Mouse (Mus musculus) layer of hippocampus, postnatal 14 days (tissue): ENCODE data around the gene Gm10053. TPM values are rescaled to one million over a fixed set of nuclear protein-coding genes. Genes with fewer than 3 reads are reported as not detected.
A peak's percentile ranks its signal among the peaks of the same experiment; 100 is the strongest.
"Not testable (repeated sequence)": the region's sequence is repeated elsewhere in the genome, so short reads cannot be mapped to it uniquely, and the experiment has no call there.

Experiments used
- DNase-seq, 2 experiments: peaks; one replicate each; pipeline ENCODE4 v3.0.0; 2021 to 2022; ENCODE audit warnings: low spot score in 2 of 2, mixed read lengths in 1 of 2
- long read RNA-seq, 2 experiments: library from polyadenylated mRNA; stranded (forward); transcript quantifications; one replicate each; pipeline ENCODE4 v2.0.0; 2021
- total RNA-seq, 2 experiments: library from RNA; stranded (reverse); gene quantifications; 2 replicates each; pipeline ENCODE4 v1.2.3; 2021

Gm10053 gene
- 100 to 1,000 TPM; 224 to 237 TPM for total RNA-seq
- long read RNA-seq, experiment 1, partial matches to known transcripts = 0 of 2 reads
- long read RNA-seq, experiment 1, other reads (novel, unspliced or antisense) = 0 of 2 reads
- long read RNA-seq, experiment 2, transcript Gm10053-201 (1 exons, 946 nt) = major isoform, 5 of 5 reads
- long read RNA-seq, experiment 2, partial matches to known transcripts = 0 of 5 reads
- long read RNA-seq, experiment 2, other reads (novel, unspliced or antisense) = 0 of 5 reads

DNA sequence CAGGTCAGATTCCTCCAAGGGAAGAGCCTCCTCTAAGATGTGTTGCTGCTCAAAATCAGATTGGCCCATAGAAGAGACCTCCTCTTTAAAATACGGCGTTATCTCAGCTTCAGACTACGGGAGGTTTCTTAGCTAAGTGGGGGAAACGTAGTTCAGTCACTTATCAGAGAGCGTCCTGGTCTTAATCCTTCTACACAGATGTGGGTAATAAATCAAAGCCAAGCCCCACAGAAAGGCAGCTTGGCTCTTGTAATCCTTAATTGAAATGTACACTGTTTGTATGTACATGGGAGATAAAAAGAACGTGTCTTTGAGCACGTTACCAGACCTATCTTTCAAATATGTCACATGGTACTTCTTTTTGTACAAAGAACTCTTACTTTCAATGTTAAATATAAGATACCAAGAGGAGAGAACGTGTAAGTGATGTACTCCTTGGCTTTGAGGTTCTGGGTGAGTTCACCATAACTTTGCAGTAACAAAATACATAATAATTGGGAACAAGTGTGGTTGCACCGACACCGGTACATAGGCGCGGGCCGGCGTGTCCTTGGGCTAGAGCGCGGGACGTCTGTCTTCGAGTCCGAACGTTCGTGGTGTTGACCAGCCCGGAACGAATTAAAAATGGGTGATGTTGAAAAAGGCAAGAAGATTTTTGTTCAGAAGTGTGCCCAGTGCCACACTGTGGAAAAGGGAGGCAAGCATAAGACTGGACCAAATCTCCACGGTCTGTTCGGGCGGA, at the start of gene Gm10053:
Gm10053 (plus strand) TSS at position 558 of the 742 bp plus-strand sequence.
- DNase-seq = not testable (repeated sequence)

DNA sequence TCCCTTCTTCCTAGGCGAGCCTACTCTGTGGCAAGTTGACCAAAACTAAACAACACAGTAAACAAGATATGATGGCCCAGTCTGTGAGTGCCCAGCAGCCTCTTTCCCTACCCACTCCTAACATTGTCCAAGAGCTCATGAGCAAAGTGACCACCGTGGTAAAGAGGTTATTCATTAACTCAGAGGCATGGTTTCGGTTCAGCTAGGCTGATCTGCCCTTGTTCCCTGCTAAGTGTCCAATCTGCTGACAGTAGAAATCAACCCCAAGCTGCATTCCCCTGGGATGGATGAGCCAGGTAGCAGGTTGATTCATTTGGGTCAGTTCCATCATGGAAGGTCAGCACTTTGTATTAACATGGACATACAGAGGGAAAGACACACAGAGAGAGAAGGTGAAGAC, 33.4 kb upstream of the Gm10053 start:
- DNase-seq = no peak

DNA sequence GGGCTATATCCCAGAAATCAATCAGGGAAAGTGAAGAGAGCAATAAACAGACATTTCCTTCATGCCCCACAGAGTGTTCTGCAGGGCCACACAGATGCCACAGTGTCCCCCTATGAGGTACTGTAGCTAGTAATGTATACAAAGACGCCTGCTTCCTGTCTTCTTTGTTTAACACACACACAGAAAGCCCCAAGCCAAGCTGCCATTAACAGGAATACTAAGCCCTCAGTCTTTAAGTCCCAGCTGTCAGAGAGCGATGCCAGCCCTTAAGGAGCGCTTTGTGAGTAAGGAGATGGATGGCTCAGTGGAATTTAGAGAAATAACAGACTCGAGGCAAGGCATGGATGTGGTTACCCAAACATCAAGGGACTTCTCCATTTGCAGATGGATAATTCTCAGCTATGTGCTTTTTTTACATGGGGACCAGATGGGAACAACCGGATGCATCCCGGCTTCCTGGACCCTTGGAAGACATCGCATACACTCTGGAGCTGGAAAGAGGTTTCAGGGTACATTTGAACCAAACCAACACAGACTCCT, 30.4 kb upstream of the Gm10053 start:
- no peak for DNase-seq

DNA sequence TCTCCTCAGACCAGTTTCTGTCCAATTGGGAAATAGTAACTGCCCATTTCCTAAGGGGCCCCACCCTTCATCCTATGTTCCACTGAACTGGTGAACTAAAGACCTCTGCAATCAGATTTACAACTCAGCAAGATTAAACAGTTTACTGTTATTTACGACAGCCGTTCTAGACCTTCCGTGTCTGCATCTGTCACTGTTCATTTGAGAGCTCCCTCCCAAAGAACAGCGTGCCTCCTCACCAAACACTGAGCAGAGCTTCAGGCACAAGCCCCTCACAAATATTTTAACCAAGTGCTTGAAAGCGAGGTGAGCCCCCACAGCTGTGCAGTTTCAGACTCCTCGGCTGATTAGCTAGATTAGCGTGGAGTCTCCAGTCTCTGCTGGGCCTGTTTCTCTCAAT, 27.1 kb upstream of the Gm10053 start:
- no peak for DNase-seq

DNA sequence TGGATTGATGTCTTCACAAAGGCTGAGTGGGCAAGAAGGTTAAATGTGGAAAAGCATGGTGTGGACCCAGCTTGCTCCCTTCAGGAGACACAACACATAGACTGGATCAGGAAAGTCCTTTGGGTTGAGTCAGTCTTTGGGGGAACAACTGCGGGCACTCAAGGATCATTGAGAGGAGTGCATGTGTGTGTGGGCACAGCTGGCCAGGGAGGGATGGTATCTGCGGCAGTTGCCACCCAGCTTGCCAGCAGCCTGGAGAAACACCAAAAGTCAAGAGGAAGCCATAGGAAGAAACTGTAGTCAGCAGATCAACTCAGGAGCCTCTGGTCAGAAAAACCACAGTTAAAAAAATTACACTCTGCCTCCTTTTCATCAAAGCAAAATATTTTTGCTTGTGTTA, 26.6 kb upstream of the Gm10053 start:
- no peak for DNase-seq

DNA sequence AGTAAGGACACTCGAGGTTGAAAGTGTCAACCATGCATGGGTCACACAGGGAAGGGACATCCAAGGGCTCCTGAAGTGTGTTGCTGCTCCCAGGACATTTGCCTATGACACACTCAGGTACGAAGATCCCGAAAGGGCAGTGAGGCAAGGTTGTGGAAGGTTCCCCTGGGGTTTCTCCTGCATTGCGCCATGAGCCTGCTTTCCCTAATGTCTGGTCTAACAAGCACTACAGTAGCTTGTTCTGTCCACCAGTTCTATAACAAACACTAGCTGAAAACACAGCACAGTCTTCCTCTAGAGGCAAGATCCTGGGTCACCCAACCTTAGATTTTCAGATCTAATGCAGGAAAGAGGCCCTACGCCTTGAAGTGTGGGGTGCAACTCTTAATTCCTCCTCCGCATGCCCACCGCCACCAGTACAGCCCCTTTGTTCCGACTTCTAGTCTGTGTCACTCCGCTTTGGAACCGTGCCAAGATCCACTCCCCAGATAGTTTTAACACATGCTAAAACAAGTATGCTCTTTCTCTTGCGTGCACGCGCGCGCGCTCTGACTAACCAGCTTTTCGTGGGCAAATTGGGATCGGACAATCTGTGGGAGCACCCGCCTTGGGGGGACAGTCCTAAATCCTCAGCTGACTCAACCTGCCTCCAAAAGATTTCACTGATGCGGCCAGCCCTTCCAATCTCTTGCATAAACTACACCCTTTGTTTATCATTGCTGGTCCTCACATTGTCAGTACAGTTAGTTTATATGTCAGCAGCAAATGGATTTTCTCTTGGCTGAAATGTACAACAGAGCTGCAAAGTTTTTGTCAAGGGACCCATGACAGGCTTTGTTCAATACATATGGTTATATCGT, 23.8 kb upstream of the Gm10053 start:
- peak in 1 of 2 experiments; percentile 26 for DNase-seq

DNA sequence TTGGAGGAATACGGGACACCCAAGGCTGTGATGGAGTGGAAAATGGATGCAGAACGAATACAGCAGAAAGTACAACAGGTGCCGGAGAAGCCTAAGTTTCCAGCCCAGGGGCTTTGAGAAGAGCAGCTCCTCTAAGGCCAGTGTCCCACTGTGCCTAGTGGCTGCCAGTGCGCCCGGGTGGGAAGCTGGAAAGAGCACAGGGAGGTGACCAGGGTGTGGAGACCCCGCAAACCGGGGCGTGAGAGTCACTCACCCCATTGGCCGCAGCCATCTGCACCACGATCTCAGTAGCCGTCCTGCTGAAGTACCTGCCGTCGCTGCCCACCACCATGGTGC, 14.2 kb upstream of the Gm10053 start:
- no peak for DNase-seq

DNA sequence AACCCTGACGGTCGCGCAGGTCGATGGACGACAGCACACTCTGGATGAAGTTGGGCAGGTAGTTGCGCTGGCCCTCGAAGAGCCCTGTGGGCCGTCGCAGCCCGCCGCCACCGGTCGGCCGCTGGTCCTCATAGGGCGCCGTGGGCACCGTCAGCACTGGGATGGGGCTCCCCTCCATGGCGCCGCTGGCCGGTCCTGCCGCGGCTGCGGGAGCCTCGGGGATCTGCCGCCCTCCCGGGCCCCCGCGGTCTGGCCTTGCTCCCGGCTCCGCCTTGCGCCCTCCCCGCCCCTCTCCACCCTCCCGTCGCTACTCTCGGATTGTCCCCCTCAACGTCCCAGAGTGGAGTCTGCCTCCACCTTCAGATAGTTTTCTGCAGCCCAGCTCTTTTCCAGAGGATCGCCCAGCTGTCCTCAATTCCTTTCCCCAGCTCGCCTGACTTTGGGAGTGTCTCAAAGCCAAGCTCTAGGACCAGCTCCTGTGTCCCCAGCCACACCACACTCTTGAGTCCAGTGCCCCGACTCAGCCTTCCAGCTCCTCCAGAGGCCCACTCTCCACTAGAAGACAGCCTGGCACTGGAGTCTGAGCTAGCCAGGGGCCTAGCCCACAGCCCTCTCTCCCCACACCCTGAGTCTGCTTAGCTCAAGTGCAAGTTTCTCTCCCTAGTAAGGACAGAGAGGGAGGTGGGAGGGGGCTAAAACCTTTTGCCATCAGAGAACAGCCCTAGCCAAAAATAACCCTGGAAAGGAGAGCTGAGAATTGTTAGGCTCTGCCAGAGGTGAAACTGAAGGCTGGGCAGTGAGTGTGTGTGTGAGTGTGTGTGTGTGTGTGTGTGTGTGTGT, 13.7 kb upstream of the Gm10053 start, which contains the start of gene Pgm5:
Pgm5 (minus strand) TSS at position 244 of the 840 bp plus-strand sequence.
- no peak for DNase-seq

DNA sequence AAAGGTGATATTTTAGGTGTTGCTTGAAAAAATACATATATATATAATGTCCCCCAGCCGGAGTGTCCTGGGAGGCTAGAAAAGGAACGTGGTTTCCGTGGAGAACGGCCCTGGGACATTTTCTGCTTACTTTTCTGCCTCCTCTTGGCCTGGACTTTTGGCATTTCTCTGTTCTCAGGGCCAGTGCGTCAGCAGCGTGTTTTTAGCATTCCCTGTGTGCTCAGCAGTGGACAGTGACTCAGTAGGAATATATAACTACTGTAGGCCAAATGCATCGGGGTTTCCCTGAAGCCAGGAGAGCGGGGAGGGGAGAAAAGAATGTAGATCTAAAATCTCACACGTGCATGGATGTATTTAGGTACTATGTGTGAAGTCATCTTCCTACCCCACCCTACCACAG, 10.1 kb upstream of the Gm10053 start:
- no peak for DNase-seq

DNA sequence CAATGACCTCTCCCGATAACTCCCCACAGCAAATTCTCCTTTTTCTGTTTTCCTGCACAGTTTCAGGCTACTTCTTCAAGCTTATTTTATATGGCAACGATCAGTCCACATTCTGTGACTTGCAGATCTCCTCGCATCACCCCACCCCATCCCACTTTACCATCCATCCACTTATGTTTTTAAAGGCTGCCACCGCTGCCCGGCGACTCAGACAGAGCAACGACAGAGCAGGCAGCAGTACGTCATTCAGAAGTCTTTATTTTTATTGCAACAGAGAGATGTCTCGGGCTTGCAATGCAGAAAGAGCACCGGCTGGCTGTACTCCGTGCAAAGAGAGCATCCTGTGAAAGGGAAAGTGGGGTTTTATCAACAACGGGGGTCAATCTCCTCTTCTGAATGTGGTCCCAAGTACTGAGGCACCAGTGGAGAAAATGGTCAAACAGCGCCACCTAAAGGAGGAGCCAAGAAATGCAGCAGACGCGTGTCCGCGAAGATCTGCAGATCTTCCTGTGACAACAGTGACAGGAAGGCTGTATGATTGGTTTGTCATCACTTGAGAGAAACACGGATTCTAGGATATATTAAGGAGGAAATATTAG, 4.3 kb upstream of the Gm10053 start:
- DNase-seq = peak; percentile 77 to 86

DNA sequence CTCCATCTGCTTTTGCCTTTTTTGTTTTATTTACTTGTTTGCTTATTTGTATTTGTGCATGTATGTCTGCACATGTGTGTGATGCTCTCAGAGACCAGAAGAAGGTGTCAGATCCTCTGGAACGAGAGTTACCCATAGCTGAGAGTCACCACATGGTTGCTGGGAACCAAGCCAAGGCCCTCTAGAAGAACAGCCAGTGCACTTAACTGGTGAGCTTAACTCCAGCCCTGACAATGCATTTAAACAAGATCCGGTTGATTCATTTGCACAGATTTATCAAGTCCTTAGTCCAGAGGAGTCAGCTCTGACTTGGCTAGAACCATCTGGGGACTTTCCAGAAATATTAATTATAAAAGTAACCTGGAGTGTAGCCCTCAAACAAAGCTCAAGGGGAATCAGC, 1.6 kb upstream of the Gm10053 start:
- DNase-seq = no peak

DNA sequence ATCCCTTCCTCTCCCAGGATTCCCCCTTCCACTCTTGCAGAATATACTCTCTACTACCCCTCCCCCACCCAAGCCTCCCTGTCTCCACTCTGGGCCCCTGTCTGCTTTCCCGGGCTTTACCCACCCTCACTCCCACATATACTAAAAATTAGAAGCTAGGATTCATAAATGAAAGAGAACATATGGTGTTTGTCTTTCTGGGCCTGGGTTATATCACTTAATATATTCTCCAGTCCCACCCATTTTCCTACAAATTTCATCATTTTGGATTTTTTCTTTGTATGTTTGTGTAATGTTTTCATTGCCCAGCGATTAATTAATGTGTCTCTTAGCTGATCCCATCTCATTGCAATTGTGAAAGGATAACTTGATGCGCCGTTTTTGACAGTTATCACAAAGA, 5.8 kb downstream of the Gm10053 start:
- DNase-seq = no peak

DNA sequence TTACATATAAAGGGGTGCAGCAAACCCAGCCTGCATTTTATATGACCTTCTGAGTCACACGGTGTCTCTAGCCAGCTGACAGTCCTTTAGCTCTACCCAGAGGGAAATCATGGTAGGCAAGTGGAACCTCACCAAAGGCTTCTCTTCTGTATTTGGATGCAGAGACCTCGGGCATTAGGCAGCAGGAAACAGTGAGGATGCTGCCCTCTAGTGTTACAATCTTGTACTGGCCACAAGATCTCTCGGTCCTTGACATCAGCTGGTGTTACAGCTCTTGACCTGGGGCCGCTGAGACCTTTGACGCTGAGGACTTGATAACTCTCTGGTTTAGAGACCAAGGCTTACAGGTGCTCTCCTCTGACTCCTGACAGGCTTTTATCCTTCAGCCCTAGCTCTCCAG, 10.0 kb downstream of the Gm10053 start:
- peak; percentile 29 to 60 for DNase-seq

DNA sequence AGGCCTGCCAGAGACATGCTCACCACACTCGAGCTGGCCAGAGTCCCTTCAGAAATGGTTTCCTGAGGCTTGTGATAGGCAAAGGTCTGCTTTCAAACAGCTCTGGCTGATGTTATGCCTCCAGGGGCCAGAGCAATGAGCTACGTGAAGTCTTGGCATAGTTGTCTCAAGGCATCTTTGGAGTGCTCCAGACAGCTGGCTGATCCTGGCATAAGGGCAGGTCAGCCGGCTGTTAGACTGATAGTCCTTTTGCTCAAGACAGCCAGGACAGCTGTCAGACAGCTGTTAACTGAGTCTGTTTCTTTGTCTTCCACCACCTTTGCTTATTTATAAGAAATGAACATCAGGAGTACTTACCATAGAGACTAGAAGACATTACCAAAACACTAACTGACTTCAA, 11.4 kb downstream of the Gm10053 start:
- no peak for DNase-seq

DNA sequence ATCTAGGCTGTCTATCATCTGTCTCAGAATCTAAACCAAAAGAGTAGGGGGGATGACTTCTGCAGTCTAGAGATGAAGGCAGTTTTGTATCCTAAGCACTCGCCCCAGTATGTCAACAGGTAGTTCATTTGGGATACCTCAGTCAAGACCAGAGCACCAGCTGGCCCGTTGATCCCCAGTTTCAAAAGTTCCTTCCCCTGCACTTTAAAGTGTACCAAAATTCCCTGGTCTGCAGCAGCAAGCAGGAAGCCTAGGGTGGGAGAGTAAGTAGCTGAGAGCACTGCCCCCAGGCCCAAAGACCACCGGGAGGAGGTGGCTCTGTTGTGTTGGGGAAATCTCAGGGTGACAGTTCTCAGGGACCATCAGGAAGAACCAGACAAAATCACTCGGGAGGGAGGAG, 21.1 kb downstream of the Gm10053 start:
- no peak for DNase-seq

DNA sequence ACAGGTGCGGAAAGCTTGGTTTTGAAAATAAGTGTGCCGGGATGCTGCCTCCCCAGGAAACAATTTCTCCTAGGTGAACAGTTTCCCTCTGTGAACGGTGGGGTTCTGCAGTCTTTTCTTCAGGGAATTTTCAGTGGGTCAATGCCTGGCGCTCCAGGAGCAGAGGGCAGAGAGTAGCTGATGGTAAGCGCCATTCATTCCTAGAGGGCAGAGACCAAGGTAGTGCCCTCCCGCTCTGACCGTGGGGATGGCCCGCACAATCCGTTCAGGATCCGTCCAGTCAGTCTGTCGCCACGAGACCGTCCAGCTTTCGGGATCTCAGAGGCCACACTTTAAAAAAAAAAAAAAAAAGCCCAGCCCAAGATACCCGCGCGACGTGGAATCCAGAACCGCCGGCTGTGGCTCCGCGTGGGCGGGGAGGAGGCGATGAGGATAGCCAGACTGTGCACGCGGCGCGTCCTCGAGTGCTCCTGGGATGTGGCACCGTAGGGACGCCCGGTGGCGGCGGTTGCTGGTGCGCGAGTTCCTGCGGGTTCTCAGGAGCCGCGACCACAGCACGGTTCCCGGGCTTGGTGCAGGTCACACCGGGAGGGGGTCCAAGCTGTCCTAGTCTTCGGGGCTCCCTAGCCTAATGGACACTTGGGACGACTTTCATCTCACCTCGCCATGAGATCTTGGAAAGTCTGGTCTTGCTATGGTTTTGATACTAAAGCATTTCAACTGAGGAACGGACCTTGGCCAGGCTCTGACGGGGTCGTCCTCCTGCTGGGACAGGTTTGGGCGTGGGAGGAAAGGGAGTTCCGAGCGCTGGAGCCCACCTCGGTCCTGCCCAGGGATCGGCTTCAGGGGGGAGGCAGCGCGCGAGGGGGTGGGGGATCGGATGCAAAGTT, 21.8 kb downstream of the Gm10053 start:
- DNase-seq = no peak

DNA sequence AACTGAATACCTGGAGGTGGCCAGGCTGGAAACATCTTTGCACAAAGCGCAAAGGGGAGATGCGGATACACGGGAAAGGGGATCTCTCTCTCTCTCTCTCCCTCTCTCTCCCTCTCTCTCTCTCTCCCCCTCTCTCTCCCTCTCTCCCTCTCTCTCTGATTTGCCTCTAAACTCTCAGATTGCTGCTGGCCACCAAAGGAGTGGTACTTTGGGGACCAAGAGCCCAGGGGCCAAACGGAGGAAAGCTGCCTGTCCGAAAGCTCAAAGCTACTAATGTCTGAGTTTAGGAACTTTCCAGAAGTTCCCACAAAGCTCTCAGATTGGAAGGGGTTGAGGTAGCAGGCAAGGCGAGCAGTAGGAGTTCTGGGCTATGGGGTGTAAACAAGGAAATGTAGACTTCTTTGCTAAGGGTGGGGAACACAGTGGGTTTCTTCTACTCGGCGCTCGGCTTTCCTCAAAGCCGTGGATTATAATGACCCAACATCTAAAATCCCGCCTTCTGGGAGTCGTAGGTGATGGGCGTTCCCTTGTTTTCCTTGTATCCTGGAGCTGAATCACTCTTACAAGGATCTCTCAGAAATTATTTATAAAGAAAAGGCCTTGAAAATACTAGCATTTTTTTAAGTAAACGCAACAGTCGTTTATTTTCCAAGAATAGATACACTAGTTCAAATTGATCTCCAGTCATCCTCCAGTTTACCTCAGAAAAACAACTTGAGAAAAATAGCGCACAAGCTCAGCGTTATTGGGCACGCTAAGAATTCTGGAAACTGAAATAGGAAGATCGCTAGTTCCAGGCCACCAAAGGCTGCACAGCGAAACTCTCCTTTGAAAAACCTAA, 22.6 kb downstream of the Gm10053 start:
- no peak for DNase-seq
